Mouse (Mus musculus): ENCODE data around the gene Tex22. TPM values are rescaled to one million over a fixed set of nuclear protein-coding genes. Genes with fewer than 3 reads are reported as not detected.
A peak's percentile ranks its signal among the peaks of the same experiment; 100 is the strongest.

The Tex22 gene
- polyA plus RNA-seq, 1 experiment from 2014 or later = not detected

GRCm38 (mm10) chr12:113073420-113074328 is 628 bp upstream of the Tex22 start:
- ATAC-seq (ENCODE audit: insufficient number of reproducible peaks, insufficient read depth, low FRiP score, low read depth) = 0 out of 2 replicates have a peak, but pooled peaks have one; percentile 11
- Histone ChIP-seq H3K4me3 (ENCODE audit: control insufficient read depth in 1 of 2, insufficient read depth in 1 of 2, low read depth in 1 of 2, low read length in 2 of 2) (peak overlapping the region; percentile 45 to 51), H3K4me2 (ENCODE audit: low read length) (peak overlapping the region; percentile 96), H3K27me3 (ENCODE audit: control insufficient read depth, insufficient read depth, low read length) (no peaks in the 10 kb centered on the region), H3K27ac (replicated peaks in 1 of 2; ENCODE audit: control insufficient read depth in 1 of 2, insufficient read depth in 1 of 2, low read depth in 2 of 2, low read length in 2 of 2) (peak overlapping the region; percentile 55 to 97), H3K36me3 (ENCODE audit: control insufficient read depth, insufficient read depth, low read length) (peaks cover 35% of the 10 kb centered on the region), H3K9me3 (ENCODE audit: control insufficient read depth, low read length) (no peaks in the 10 kb centered on the region), H3K4me1 (ENCODE audit: control insufficient read depth in 2 of 2, insufficient read depth in 2 of 2, low read length in 2 of 2) (peaks cover 14 to 20% of the 10 kb centered on the region in 2 experiments), H3K9ac (ENCODE audit: low read length) (peak overlapping the region; percentile 79)
- WGBS = 9% methylated on average over 15 of the region's 15 CpGs

GRCm38 (mm10) chr12:113075063-113075454 is 757 bp downstream of the Tex22 start:
- Histone ChIP-seq H3K9ac (ENCODE audit: low read length) (peak overlapping the region; percentile 79), H3K27me3 (ENCODE audit: control insufficient read depth, insufficient read depth, low read length) (no peaks in the 10 kb centered on the region), H3K36me3 (ENCODE audit: control insufficient read depth, insufficient read depth, low read length) (peaks cover 21% of the 10 kb centered on the region), H3K4me2 (ENCODE audit: low read length) (peak overlapping the region; percentile 96), H3K9me3 (ENCODE audit: control insufficient read depth, low read length) (no peaks in the 10 kb centered on the region), H3K4me3 (ENCODE audit: control insufficient read depth in 1 of 2, insufficient read depth in 1 of 2, low read depth in 1 of 2, low read length in 2 of 2) (peak overlapping the region; percentile 45 to 51), H3K4me1 (ENCODE audit: control insufficient read depth in 2 of 2, insufficient read depth in 2 of 2, low read length in 2 of 2) (peaks cover 14 to 20% of the 10 kb centered on the region in 2 experiments), H3K27ac (replicated peaks in 1 of 2; ENCODE audit: control insufficient read depth in 1 of 2, insufficient read depth in 1 of 2, low read depth in 2 of 2, low read length in 2 of 2) (peak overlapping the region; percentile 90 to 97; a peak in 3 of 4 replicates)
- WGBS = 5% methylated on average over 10 of the region's 10 CpGs
- peak; percentile 66 for ATAC-seq (ENCODE audit: insufficient number of reproducible peaks, insufficient read depth, low FRiP score, low read depth)

GRCm38 (mm10) chr12:113075486-113075885 is 1.2 kb downstream of the Tex22 start:
- Histone ChIP-seq H3K4me3 (ENCODE audit: control insufficient read depth in 1 of 2, insufficient read depth in 1 of 2, low read depth in 1 of 2, low read length in 2 of 2) (no peak overlapping the region), H3K9ac (ENCODE audit: low read length) (peak overlapping the region; percentile 79; the same call in 1 of the 2 replicates), H3K4me2 (ENCODE audit: low read length) (peak overlapping the region; percentile 96), H3K27ac (replicated peaks in 1 of 2; ENCODE audit: control insufficient read depth in 1 of 2, insufficient read depth in 1 of 2, low read depth in 2 of 2, low read length in 2 of 2) (peak overlapping the region in 1 of 2 experiments; percentile 97; a peak in 1 of 4 replicates), H3K36me3 (ENCODE audit: control insufficient read depth, insufficient read depth, low read length) (peaks cover 17% of the 10 kb centered on the region), H3K4me1 (ENCODE audit: control insufficient read depth in 2 of 2, insufficient read depth in 2 of 2, low read length in 2 of 2) (peaks cover 14 to 20% of the 10 kb centered on the region in 2 experiments), H3K27me3 (ENCODE audit: control insufficient read depth, insufficient read depth, low read length) (no peaks in the 10 kb centered on the region), H3K9me3 (ENCODE audit: control insufficient read depth, low read length) (no peaks in the 10 kb centered on the region)
- WGBS = 53% methylated on average over 6 of the region's 6 CpGs
- ATAC-seq (ENCODE audit: insufficient number of reproducible peaks, insufficient read depth, low FRiP score, low read depth) = no peak

- no peaks in the 10 kb centered on the region for H3K36me3 ChIP-seq (ENCODE audit: control insufficient read depth, insufficient read depth, low read length)
- no peak overlapping the region for H3K4me3 ChIP-seq (ENCODE audit: control insufficient read depth in 1 of 2, insufficient read depth in 1 of 2, low read depth in 1 of 2, low read length in 2 of 2)
- H3K4me1 ChIP-seq (ENCODE audit: control insufficient read depth in 2 of 2, insufficient read depth in 2 of 2, low read length in 2 of 2) = no peaks in the 10 kb centered on the region
- H3K27ac ChIP-seq (replicated peaks in 1 of 2; ENCODE audit: control insufficient read depth in 1 of 2, insufficient read depth in 1 of 2, low read depth in 2 of 2, low read length in 2 of 2) = no peak overlapping the region
- H3K4me2 ChIP-seq (ENCODE audit: low read length) = no peak overlapping the region
- H3K9ac ChIP-seq (ENCODE audit: low read length) = no peak overlapping the region
- ATAC-seq (ENCODE audit: insufficient number of reproducible peaks, insufficient read depth, low FRiP score, low read depth) = no peak
- 61% methylated on average over 2 of the region's 3 CpGs for WGBS
- H3K27me3 ChIP-seq (ENCODE audit: control insufficient read depth, insufficient read depth, low read length) = no peaks in the 10 kb centered on the region
- no peaks in the 10 kb centered on the region for H3K9me3 ChIP-seq (ENCODE audit: control insufficient read depth, low read length)
Measured at GRCm38 (mm10) chr12:113087276-113087675, 13.0 kb downstream of the Tex22 start.

- Histone ChIP-seq H3K4me3 (ENCODE audit: control insufficient read depth in 1 of 2, insufficient read depth in 1 of 2, low read depth in 1 of 2, low read length in 2 of 2) (no peak overlapping the region), H3K4me2 (ENCODE audit: low read length) (no peak overlapping the region), H3K27ac (replicated peaks in 1 of 2; ENCODE audit: control insufficient read depth in 1 of 2, insufficient read depth in 1 of 2, low read depth in 2 of 2, low read length in 2 of 2) (no peak overlapping the region), H3K9ac (ENCODE audit: low read length) (no peak overlapping the region), H3K4me1 (ENCODE audit: control insufficient read depth in 2 of 2, insufficient read depth in 2 of 2, low read length in 2 of 2) (no peaks in the 10 kb centered on the region), H3K9me3 (ENCODE audit: control insufficient read depth, low read length) (no peaks in the 10 kb centered on the region), H3K27me3 (ENCODE audit: control insufficient read depth, insufficient read depth, low read length) (no peaks in the 10 kb centered on the region), H3K36me3 (ENCODE audit: control insufficient read depth, insufficient read depth, low read length) (no peaks in the 10 kb centered on the region)
- ATAC-seq (ENCODE audit: insufficient number of reproducible peaks, insufficient read depth, low FRiP score, low read depth) = no peak
- WGBS = 40% methylated on average over 4 of the region's 4 CpGs
Measured at GRCm38 (mm10) chr12:113088026-113088425, 13.7 kb downstream of the Tex22 start.

GRCm38 (mm10) chr12:113089107-113089506 is 14.8 kb downstream of the Tex22 start:
- H3K9me3 ChIP-seq (ENCODE audit: control insufficient read depth, low read length) = no peaks in the 10 kb centered on the region
- H3K36me3 ChIP-seq (ENCODE audit: control insufficient read depth, insufficient read depth, low read length) = no peaks in the 10 kb centered on the region
- no peak overlapping the region for H3K4me3 ChIP-seq (ENCODE audit: control insufficient read depth in 1 of 2, insufficient read depth in 1 of 2, low read depth in 1 of 2, low read length in 2 of 2)
- H3K27me3 ChIP-seq (ENCODE audit: control insufficient read depth, insufficient read depth, low read length) = no peaks in the 10 kb centered on the region
- no peak overlapping the region for H3K9ac ChIP-seq (ENCODE audit: low read length)
- no peak overlapping the region for H3K4me2 ChIP-seq (ENCODE audit: low read length)
- H3K27ac ChIP-seq (replicated peaks in 1 of 2; ENCODE audit: control insufficient read depth in 1 of 2, insufficient read depth in 1 of 2, low read depth in 2 of 2, low read length in 2 of 2) = no peak overlapping the region
- 76% methylated on average over 6 of the region's 6 CpGs for WGBS
- H3K4me1 ChIP-seq (ENCODE audit: control insufficient read depth in 2 of 2, insufficient read depth in 2 of 2, low read length in 2 of 2) = no peaks in the 10 kb centered on the region
- no peak for ATAC-seq (ENCODE audit: insufficient number of reproducible peaks, insufficient read depth, low FRiP score, low read depth)

GRCm38 (mm10) chr12:113090053-113090452 is 15.8 kb downstream of the Tex22 start:
- Histone ChIP-seq H3K4me3 (ENCODE audit: control insufficient read depth in 1 of 2, insufficient read depth in 1 of 2, low read depth in 1 of 2, low read length in 2 of 2) (no peak overlapping the region), H3K9ac (ENCODE audit: low read length) (no peak overlapping the region), H3K4me2 (ENCODE audit: low read length) (no peak overlapping the region), H3K9me3 (ENCODE audit: control insufficient read depth, low read length) (no peaks in the 10 kb centered on the region), H3K36me3 (ENCODE audit: control insufficient read depth, insufficient read depth, low read length) (no peaks in the 10 kb centered on the region), H3K27ac (replicated peaks in 1 of 2; ENCODE audit: control insufficient read depth in 1 of 2, insufficient read depth in 1 of 2, low read depth in 2 of 2, low read length in 2 of 2) (no peak overlapping the region), H3K27me3 (ENCODE audit: control insufficient read depth, insufficient read depth, low read length) (no peaks in the 10 kb centered on the region), H3K4me1 (ENCODE audit: control insufficient read depth in 2 of 2, insufficient read depth in 2 of 2, low read length in 2 of 2) (no peaks in the 10 kb centered on the region)
- ATAC-seq (ENCODE audit: insufficient number of reproducible peaks, insufficient read depth, low FRiP score, low read depth) = no peak
- WGBS = 84% methylated on average over 17 of the region's 17 CpGs

All from heart, embryonic 14.5 days (tissue).